Mouse (Mus musculus): ENCODE measurements around the gene Sytl2.

DNA sequence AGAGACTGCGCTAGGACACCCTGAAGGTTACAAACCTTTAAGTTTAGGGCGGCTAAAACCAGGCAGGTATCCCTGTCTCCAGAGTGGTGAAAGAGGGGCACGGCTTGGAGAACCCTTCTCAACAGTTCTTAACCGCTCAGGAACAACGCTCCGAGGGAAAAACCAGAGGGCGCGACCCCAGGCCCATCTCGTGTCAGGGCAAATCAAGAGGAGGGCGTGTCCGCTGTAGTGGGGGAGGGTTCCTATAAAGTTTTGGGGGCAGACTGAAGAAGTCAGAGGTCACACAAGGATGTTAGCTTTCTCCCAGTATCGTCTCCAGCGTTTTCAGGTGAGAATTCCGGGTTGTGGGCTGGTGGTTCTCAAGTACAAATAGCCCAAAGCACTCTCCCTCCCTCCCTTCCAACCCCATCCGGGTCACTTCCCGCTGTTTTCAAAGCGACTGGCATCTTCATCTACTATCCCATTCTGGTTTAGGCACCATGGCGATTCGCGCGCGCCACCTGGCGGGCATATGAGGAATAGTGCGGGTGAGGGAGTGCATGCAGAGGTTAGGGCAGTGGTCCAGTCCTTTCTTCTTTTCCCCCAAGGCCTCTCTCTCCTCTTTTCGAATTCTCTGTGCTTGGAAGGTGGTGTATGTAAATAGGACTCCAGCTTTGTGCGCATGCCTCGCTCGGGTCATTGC is 36.6 kb upstream of the Sytl2 start, which contains the start of gene Ccdc83:
- TF ChIP-seq POLR2A (IDR thresholded peaks at IDR 0.05; ENCODE audit: insufficient read depth, low read length) = no peak
- peak; percentile 97 for TF ChIP-seq CTCF (IDR thresholded peaks at IDR 0.05; ENCODE audit: low read depth, low read length)
- TF ChIP-seq EP300 (IDR thresholded peaks at IDR 0.05; ENCODE audit: insufficient read depth, low read depth, low read length) = no peak

Data from ES-Bruce4 (cell line).